Mouse (Mus musculus) cortical plate, adult 2 months (tissue): ENCODE results near the gene Dhx33.

Experiments
- CTCF ChIP-seq: fragments of 200-500 bp; IDR thresholded peaks from 2 replicates; pipeline ENCODE4 v1.5.1; 2011; ENCODE audit warnings: mild to moderate bottlenecking, control low read depth, low read length; ENCODE audit not compliant: insufficient read depth; ENCODE audit errors: extremely low read depth
- POLR2A ChIP-seq: fragments of 200-500 bp; IDR thresholded peaks from 2 replicates; pipeline ENCODE4 v1.6.1; 2011; ENCODE audit warnings: mild to moderate bottlenecking, low read length, control low read depth; ENCODE audit not compliant: insufficient read depth; ENCODE audit errors: extremely low read depth

- TF ChIP-seq CTCF (no peak), POLR2A (no peak)
These were observed 24.0 kb upstream of the Dhx33 start for GRCm38 (mm10) chr11:71028280-71028679.
